12 mouse cellular contexts compared by ENCODE assay signal in genomic region chr2:144123395-144124034, GRCm38 (mm10).
DNase-seq lines count a peak whose midpoint lies in the region; ATAC-seq and TF ChIP-seq lines count a peak whose summit lies in the region.
"Had no signal": no experiment of that assay in that cellular context is flagged by ENCODE, and none has a peak within 500 bp of the region (broad histone marks: within the 10 kb centered on the region; RNA-seq: fewer than 3 reads in every experiment).

No protein-coding gene starts in this region.

- intact Hi-C loops in gastrocnemius, postnatal 14 days (cut with DNase I; ENCODE audit: low total_unique reads): no loop called here

- no peaks in the 10 kb centered on the region for H3K36me3 ChIP-seq in heart, embryonic 12.5 days
- no peaks in the 10 kb centered on the region for H3K36me3 ChIP-seq in lung, postnatal 0 days (ENCODE audit: insufficient read depth, low read length)
- no peaks in the 10 kb centered on the region for H3K36me3 ChIP-seq in midbrain, embryonic 13.5 days
- H3K36me3 ChIP-seq: hindbrain, embryonic 15.5 days had no signal

- H3K9me3 ChIP-seq in heart, embryonic 12.5 days (replicated peaks): peaks cover 6% of the 10 kb centered on the region; the same call in 1 of the 2 replicates
- H3K9me3 ChIP-seq in lung, postnatal 0 days (ENCODE audit: low read length): no peaks in the 10 kb centered on the region
- H3K9me3 ChIP-seq in midbrain, embryonic 13.5 days: no peaks in the 10 kb centered on the region
- H3K9me3 ChIP-seq: hindbrain, embryonic 15.5 days had no signal

- 50% methylated on average over 8 of the region's 8 CpGs for WGBS in heart, embryonic 12.5 days
- WGBS in lung, postnatal 0 days: 35% methylated on average over 8 of the region's 8 CpGs
- 91% methylated on average over 8 of the region's 8 CpGs for WGBS in midbrain, embryonic 13.5 days

- H3K27me3 ChIP-seq in heart, embryonic 12.5 days (replicated peaks): no peaks in the 10 kb centered on the region
- H3K27me3 ChIP-seq in lung, postnatal 0 days (replicated peaks; ENCODE audit: insufficient read depth, low read length): no peaks in the 10 kb centered on the region
- no peaks in the 10 kb centered on the region for H3K27me3 ChIP-seq in midbrain, embryonic 13.5 days
- H3K27me3 ChIP-seq: hindbrain, embryonic 15.5 days had no signal

- no peak overlapping the region for H3K4me2 ChIP-seq in heart, embryonic 12.5 days
- no peak overlapping the region for H3K4me2 ChIP-seq in lung, postnatal 0 days (replicated peaks; ENCODE audit: low read depth, low read length)
- H3K4me2 ChIP-seq in midbrain, embryonic 13.5 days (replicated peaks): no peak overlapping the region
- H3K4me2 ChIP-seq: hindbrain, embryonic 15.5 days had no signal

- H3K9ac ChIP-seq in heart, embryonic 12.5 days: no peak overlapping the region
- H3K9ac ChIP-seq in lung, postnatal 0 days (replicated peaks; ENCODE audit: low read depth): no peak overlapping the region
- no peak overlapping the region for H3K9ac ChIP-seq in midbrain, embryonic 13.5 days (replicated peaks)
- H3K9ac ChIP-seq: hindbrain, embryonic 15.5 days; liver, embryonic 14.5 days had no signal

- ATAC-seq in heart, embryonic 12.5 days (ENCODE audit: insufficient number of reproducible peaks, low FRiP score): no peak
- peak; percentile 86 for ATAC-seq in lung, postnatal 0 days
- no peak for ATAC-seq in midbrain, embryonic 13.5 days
- ATAC-seq: forebrain, embryonic 16.5 days had no signal

- H3K27ac ChIP-seq in heart, embryonic 12.5 days (ENCODE audit: poor library complexity, severe bottlenecking): peak overlapping the region; percentile 30
- H3K27ac ChIP-seq in lung, postnatal 0 days (ENCODE audit: low read length): no peak overlapping the region
- no peak overlapping the region for H3K27ac ChIP-seq in midbrain, embryonic 13.5 days
- H3K27ac ChIP-seq: hindbrain, embryonic 15.5 days; liver, embryonic 14.5 days had no signal

- H3K4me1 ChIP-seq in heart, embryonic 12.5 days (replicated peaks): peaks cover 24% of the 10 kb centered on the region
- no peaks in the 10 kb centered on the region; the same call in 1 of the 2 replicates for H3K4me1 ChIP-seq in lung, postnatal 0 days (ENCODE audit: insufficient read depth, low read depth, low read length)
- H3K4me1 ChIP-seq in midbrain, embryonic 13.5 days (replicated peaks): 0 out of 2 replicates have a peak, but pooled peaks cover 3% of the 10 kb centered on the region

- H3K4me3 ChIP-seq in heart, embryonic 12.5 days: no peak overlapping the region
- no peak overlapping the region for H3K4me3 ChIP-seq in lung, postnatal 0 days (ENCODE audit: low read depth, low read length)
- H3K4me3 ChIP-seq in midbrain, embryonic 13.5 days (replicated peaks): no peak overlapping the region
- H3K4me3 ChIP-seq: hindbrain, embryonic 15.5 days had no signal

- DNase-seq in gastrocnemius, adult 18-20 months (ENCODE audit: low spot score): peak; percentile 41
- no peak for DNase-seq in gastrocnemius, postnatal 14 days
- peak; percentile 26 for DNase-seq in adipocyte (ENCODE audit: low spot score)
- peak; percentile 80 for DNase-seq in lung, postnatal 0 days (ENCODE audit: low spot score)
- DNase-seq in layer of hippocampus, postnatal 25 days (ENCODE audit: extremely low spot score in 1 of 2, low spot score in 1 of 2): no peak
- no peak for DNase-seq in testis, postnatal 14 days (ENCODE audit: low spot score)
- DNase-seq: cerebellum, postnatal 10 days had no signal

- no peak for TF ChIP-seq EP300 in lung, postnatal 0 days (IDR thresholded peaks at IDR 0.05)

- TF ChIP-seq CTCF in lung, postnatal 0 days (IDR thresholded peaks at IDR 0.05): no peak

Comparison
In these comparisons a context has a peak if more than half of its experiments do, and no peak if none do; other contexts are left out.
1. DNase-seq: peak in gastrocnemius, adult 18-20 months (single experiment), adipocyte (single experiment) and lung, postnatal 0 days (single experiment); none in gastrocnemius, postnatal 14 days (single experiment), layer of hippocampus, postnatal 25 days (0 of 2) and testis, postnatal 14 days (single experiment).